Mouse (Mus musculus) testis, adult 2 months (tissue): ENCODE measurements around the gene Gdap1l1.

Experiments
- CTCF ChIP-seq: fragments of 200-500 bp; IDR thresholded peaks from 2 replicates; pipeline ENCODE4 v1.5.1; 2012; ENCODE audit warnings: low read depth, mild to moderate bottlenecking, inconsistent platforms, low read length, moderate library complexity; ENCODE audit not compliant: control insufficient read depth, insufficient read depth, insufficient replicate concordance
- POLR2A ChIP-seq: fragments of 200-500 bp; IDR thresholded peaks from 2 replicates; pipeline ENCODE4 v1.6.1; 2012; ENCODE audit warnings: low read depth, mild to moderate bottlenecking, inconsistent platforms, low read length, moderate library complexity; ENCODE audit not compliant: control insufficient read depth

GRCm38 (mm10) chr2:163492018-163492417 is 53.7 kb downstream of the Gdap1l1 start, which contains the start of gene R3hdml:
- TF ChIP-seq POLR2A: no peak
- no peak for TF ChIP-seq CTCF
